Mouse (Mus musculus) spleen, adult 18-20 months (tissue): ENCODE results near the gene Gak.

Experiments used
- DNase-seq, 2 experiments: peaks; one replicate each; pipeline ENCODE4 v3.0.0; 2022; ENCODE audit warnings: mixed read lengths in 2 of 2

The Gak gene

DNA sequence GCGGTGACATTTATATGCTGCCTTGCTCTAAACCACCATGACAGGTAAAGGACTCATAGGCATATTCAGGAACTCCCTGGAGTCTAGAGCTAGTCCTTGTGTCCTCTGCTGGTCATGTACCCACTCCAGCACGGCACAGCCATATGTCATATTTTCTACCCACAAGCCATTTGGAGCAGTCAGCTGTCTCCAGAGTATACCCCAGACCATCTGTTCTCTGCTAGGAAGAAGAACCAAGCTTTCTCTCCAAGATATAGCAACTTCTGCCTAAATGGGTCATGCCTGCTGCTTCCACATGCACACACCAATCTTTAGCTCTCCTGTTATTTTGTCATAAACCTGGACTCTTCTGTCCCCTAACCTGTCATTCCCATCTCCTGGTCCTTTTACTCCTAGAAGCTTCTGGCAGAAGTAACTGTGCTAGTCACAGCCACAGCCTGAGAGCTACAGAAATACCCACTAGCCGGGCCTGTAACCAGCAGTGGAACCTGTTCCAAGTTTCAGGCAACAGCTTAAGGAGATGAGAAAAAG is 48.1 kb downstream of the Gak start:
- no peak for DNase-seq

DNA sequence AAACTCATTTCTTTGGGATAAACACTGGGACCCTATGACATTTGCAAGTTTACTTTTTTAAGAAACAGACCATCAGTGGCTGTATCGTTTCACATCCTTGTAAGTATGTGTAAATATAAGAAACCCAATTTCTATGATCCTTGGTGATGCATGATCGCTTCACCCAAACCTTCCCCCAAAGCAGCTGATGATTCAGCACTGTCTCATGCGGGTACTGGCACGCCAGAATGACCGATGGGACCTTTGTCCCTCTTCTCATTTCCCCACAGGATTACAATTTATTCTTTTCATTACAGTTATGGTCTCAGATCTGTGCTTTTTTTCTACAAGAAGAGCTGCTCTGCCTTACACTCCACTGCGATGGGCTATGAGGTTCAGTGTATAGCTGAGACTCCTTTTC is 56.5 kb downstream of the Gak start:
- no peak for DNase-seq

DNA sequence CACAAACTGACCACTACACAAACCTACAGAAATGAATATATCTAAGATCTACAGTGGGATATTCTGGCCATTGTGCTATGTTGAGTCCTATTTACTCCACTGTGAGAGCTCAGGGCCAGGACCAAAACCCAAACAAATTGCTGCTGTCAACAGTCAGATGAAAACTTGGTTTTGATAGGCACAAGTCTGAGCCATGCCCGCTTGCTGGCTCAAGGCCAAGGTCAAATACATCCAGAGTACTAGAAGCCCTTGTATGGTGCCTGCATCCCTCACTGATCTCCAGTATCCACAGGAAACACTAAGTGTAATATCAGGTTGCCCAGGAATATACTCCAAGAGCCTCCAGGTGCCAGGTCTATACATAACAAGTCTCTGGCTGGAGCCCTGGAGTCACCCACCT is 58.6 kb downstream of the Gak start:
- DNase-seq, result no peak

DNA sequence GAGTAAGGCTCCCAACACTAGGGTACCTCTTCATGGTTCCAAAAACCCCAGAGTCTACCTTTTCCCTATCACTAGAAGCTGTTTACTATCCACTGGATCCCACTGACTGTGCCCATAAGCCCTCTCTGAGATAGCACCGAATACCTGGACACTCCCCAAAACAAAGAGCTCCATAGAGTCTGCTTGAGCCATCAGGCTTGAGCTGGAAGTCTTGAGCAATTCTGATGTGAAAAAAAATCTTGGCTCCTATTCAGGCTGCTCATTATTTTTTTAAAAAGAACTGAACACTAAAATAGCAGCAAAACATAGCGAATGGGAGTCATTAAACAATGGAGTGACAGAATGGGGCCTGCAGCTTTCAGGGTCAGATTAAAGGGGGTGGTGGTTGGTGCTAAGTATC is 62.5 kb downstream of the Gak start:
- no peak for DNase-seq

DNA sequence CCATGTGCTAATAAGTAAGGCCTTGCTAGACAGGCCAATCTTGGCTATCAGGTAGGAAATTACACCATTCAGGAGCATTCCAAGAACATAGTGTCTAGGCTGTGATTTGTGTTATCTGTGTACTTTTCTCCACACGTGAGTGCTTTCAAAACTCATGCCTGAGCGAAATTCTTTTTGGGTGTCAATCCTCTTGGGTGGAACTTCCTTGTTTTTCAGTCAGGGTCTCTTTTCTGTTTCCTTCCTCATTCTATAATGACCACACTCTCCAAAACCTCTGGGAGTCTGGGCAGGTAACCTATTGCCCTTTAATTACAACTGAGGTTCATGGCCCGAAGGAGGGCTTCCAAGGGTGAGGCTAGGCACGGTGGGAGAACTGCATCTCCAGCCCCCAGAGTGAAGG is 63.0 kb downstream of the Gak start:
- no peak for DNase-seq

DNA sequence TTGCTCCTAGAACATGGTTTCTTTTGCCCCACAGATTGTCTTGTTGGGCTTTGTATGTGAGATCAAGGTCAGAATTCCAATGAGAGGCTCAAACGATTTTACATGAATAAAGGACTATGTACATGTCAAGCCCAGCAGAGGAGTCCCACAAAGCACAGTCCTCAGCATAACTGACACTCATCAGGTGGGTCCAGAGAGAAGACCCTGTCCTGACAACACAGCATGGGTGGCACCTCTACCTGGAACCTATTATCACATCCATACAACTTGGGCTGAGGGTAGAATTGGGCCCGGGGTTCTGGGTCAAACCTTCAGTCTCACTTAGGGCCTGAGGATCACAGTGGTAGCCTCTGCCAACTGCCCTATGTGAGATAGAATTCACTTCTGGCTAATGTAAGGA is 64.2 kb downstream of the Gak start:
- DNase-seq, result no peak

DNA sequence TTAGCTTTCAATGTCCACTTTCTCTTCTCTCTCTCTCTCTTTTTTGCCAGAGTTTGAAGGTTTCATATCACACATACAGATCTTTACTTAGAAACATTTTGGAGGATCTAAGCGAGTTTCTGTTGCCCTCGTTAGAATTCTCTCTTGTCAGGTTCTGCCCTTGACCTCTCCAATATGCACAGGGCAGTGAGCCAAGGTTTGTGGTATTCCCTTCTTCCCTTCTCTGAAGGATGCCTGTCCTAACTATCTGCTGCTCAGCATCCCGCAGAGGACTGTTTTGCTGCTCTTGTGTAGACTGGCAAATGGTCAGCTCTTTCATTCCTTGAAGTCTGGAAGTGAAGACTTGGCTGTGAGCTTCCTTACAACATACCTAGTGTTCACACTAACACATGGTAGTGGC is 65.2 kb downstream of the Gak start:
- no peak for DNase-seq

DNA sequence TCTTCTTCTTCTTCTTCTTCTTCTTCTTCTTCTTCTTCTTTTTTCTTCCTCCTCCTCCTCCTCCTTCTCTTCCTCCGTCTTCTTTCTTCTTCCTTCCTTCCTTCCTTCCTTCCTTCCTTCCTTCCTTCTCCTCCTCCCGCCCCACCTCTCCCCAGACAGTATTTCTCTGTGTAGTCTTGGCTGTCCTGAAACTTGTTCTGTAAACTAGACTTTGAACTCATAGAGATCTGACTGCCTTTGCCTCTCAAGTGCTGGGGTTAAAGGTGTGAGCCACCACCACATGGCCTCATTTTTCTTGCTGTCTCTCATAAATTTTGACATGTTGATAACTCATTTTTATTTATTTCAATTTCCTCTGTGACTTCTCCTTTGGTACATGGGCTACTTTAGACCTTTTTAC is 67.1 kb downstream of the Gak start:
- no peak for DNase-seq

DNA sequence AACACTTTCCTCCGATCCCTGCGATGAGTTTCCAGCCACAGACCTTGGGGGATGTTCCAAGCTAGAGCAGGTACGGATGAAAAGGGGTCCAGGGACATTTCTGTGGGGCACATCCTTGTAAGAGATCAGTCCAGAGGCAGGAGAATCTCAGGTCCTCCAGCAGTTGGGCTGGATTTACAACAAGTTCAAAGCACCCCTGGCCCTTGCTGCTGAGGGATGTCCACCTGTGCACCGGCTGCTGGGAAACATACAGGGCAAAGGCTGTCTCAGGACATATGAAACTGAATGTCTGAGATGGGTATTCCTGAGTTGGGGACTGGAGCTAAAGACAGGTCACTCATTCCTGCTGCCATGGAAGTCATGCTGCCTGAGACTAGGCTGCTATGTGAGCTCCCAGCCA is 72.6 kb downstream of the Gak start:
- no peak for DNase-seq

DNA sequence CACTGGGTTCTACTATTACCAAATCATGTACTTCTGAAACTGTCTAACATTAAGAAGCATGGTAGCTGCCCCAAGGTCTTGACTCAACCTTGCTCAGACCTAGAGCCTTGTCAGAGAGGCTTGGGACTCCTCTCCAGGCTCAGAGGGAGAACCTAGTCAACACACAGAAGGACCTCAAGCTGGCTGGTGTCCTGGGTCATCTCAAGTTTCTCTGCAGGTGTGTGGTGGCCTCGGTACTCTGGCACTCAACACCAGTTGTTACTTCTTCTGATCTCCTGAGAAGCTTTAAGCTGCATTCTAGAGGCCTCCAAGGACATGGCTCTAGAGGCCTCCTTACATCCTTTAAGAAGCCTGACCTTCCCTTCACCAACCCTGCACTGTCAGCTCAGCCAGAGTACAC is 75.5 kb downstream of the Gak start:
- no peak for DNase-seq

DNA sequence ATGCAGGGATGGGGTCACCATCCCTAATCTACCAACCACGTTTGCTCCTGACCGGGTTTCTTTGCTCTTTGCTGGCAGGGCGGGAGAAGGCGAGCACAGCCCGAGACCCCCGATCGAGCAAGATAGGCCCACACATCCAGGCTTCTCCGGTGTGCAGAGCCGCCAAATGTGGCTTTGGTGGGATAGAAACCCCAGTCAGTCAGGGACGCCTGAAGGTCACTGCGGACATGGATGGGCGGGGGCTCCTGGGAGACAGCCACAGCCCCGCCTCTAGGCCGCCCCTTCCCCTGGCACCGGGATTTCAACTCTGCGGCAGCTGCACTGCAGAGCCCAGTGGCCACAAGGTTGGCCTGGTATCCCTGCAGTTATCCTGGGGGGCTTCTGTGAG is 79.4 kb downstream of the Gak start:
- no peak for DNase-seq

DNA sequence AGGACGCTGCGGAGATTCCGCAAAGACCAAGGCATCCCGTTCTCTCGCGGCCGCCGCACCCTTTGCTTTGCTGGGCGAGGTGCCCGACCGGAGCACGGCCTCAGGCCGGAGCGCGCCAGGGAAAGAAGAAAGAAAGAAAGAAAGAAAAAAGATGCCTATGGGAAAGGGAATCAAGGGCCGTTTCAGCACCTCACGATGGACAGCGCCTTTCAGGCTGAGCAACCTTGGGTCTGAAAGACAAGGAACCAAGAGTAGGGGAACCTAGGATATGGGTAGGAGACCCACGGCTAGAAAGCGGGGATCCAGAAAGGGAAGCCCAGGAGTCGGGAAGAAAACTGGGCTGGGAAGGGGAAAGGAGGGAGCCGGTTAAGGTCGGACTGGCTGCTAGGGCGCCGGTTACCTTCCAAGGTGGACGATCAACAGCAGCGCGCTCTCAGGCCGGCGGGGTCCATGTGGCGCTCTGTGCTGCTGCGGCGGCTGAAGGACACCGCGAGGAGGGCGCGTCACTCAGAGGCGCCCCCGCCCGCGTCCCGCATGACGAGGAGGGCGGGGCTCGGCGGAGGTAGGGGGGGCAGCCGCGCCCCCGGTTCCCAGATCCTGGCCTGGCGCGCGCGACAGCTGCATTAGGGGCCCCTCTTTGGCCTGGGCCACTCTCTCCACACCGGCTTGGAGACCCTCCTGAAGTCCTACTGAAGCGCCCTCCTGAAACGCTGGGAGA is 79.9 kb downstream of the Gak start, which contains the start of gene Cplx1:
Gene Cplx1, minus strand, starts transcription at position 536 of the 718 bp plus-strand sequence.
- DNase-seq, result no peak

DNA sequence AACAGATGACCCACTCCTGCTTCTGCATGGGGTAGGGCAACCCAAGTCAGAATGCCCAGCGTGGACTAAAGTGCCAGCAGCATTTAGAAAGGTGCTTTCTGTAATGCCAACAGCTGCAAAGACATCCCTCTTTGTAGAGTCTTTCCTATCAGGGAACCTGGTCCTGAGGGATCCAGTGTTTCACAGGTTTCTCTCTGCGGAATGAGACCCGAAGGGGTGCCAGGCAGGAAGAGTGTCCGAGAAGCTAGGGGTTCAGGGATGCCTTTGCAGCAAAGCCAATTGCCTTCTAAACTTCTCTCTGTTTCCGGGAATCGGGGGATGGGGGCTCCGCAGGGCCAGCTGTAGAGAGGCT is 80.4 kb downstream of the Gak start:
- no peak for DNase-seq

DNA sequence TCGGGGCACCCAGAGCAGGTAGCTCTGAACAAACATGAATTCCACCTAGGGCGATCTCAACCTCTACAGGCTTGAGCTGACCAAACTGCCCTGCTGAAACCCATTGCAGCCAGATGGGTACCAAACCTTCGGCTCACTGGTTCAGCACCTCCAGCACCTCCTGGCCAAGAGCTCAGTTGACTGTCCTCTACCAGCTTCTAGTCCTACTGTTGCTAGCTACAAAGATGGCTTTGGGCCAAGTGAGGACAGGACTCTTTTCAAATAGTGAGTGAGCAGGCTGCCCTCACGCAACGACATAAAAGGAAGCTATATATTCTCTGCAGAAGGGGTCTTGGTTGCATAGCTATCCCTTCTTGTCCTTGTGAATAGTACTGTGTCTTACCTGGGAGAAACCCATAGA is 81.9 kb downstream of the Gak start:
- DNase-seq, result no peak

DNA sequence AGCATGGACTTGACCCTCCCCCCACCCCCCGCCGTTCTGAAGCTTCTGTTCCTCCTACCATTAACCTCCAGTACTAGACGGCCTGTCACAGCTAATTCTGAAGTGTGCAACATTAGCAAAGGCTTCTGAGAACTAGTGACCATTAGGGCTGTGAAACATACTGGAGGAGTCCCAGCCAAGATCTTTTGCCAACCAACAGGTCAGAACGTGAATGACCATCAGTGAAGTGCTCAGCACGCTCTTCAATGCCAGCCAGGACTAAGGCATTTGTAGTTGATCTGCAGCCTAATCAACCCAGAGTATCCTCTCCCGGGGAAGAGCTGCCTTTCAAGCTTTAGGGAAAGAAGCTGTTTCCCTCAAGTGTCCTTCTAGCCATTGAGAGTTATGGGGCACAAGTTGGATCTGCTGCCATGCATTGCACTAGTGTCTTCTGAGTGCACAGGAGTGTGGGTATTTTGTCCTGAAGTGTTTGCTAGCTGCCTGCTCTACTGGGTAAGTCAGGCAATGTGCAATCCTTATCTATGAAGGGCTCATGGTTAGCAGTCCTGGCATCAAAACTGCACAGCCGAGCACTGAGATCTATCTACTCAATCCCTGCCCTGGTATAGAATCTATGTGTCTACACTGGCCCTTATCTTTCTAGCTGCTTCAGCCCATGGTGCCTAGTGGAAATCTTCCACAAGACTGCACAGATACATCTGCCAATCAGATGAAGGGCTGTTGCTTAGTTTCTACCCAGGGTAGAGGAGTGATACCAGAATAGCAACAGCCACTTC is 85.9 kb downstream of the Gak start:
- DNase-seq, result no peak

DNA sequence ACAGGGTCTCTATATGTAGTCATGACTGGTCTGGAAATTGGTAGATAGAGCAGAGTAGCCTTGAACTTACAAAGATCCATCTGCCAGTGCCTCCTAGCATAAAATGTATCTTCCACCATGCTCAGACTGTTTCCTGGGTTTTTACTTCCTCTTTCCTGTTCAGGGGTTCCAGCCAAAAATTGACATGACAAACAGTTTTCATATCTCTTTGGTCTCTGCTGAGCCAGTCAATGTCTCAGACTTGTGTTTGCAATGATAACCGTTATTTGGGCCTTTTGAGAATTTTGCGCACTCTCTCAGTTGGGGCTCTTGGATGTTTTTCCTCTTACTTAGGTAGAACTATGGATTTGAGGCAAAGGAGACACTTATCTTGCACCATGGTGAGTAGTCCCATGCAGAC is 95.4 kb downstream of the Gak start:
- DNase-seq, result no peak

DNA sequence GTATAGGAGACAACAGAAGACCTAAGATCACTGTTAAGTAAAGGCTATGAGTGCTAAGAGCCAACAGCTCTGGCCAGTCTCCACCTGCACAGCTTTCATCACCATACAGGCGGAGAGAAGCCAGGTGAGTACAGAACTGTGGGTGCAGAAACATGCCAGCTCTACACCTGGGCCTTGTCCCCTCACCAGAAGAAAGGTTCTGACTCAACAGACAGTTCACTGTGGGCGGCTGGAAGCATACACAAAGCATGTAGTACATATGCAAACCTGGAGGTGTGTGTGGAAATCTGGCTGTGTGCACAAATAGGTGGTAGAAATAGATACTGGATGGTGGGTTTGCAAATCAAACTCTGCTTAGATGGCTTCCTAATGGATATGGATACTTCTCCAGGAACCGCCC is 107.0 kb downstream of the Gak start:
- no peak for DNase-seq

DNA sequence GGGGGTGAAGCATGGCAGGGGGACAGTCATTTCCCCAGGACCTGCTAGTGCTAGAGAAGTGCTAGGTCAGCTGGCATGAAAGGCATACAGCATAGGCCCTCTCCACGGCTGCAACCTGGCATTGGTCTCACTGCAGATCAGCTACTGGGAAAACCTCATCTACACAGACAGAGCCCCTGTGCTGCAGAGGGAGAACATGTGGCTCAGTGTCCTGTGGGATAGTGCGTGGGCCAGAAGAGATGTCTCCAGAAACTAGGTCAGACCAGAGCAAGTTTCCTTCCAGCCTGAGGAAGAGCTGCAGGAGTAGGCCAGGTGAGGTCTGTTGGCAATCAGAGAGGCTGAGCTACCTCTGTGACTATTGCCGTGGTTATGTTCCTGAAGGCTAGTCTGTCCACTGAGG is 107.7 kb downstream of the Gak start:
- DNase-seq, result no peak

DNA sequence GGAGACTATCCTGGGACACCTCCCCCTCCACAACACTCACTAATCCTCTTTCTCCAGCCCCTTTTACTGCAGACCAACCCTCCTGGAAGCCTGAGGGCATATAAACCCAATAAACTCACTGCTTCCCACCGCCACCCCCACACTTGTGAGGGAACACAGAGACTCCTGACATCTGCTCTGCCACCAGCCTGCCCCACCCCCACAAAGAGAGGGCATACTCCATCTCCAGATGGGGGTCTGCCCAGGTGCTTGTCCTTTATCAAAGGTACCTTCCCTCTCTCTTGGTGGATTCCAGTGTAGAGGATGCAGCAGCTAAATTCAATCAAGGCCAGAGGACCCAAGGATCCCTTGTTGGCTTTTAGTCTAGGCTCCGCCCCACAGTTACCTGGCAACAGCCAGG is 108.5 kb downstream of the Gak start:
- no peak for DNase-seq

DNA sequence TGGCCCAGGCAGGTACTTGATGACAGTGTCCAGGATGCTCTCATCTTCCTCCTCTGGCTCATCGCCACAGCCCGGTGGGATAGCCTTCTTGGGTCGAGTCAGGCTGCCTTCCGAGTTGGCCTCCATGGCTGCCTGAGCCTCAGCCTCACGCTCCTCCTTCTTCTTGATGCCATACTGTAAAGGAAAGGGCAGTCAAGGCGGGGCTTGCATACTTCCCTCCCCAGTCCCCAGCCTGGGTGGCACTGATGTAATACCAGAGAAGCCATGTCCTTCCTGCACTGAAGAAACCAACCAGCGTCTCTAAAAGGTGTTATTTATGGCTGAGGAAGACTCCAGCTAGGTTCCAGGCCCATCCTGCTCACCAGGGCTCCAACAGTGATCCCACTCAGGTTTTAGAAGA is 109.4 kb downstream of the Gak start:
- no peak for DNase-seq
